Comparison of ENCODE assay signal across 20 mouse cellular contexts in the genomic region with DNA sequence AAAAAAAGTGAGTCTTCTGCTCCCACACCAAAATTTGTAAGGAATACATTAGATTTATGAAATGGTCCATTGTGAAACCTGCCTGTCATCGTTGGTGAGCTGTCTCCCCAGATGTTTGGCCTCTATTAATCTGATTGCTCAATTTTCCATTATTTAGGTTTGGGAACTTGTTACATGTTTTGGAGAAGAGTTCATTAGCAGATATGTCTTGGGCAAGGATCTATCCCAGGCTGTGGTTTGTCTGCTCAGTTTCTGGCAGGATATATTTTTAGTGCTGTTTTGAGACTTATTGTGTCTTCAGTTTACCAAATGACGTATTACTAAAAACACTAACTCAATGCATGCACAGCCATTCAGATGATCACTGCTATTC. TPM values are rescaled to one million over a fixed set of nuclear protein-coding genes. Genes with fewer than 3 reads are reported as not detected.
DNase-seq lines count a peak whose midpoint lies in the region; ATAC-seq and TF ChIP-seq lines count a peak whose summit lies in the region.
"Had no signal": no experiment of that assay in that cellular context is flagged by ENCODE, and none has a peak within 500 bp of the region (broad histone marks: within the 10 kb centered on the region; RNA-seq: fewer than 3 reads in every experiment).

No protein-coding gene starts in this region.

- no peaks in the 10 kb centered on the region for H3K27me3 ChIP-seq in heart, embryonic 14.5 days (ENCODE audit: control insufficient read depth, insufficient read depth, low read length)
- no peaks in the 10 kb centered on the region for H3K27me3 ChIP-seq in lung, embryonic 16.5 days (ENCODE audit: control insufficient read depth, insufficient read depth, low read depth, low read length)
- no peaks in the 10 kb centered on the region for H3K27me3 ChIP-seq in myocyte (ENCODE audit: control insufficient read depth, insufficient read depth, insufficient read length)
- H3K27me3 ChIP-seq: forebrain, embryonic 12.5 days; heart, embryonic 13.5 days; limb, embryonic 12.5 days; liver, embryonic 12.5 days had no signal

- no peak overlapping the region for H3ac ChIP-seq in myocyte (ENCODE audit: control insufficient read depth, insufficient read length)

- H3K9me3 ChIP-seq in heart, embryonic 14.5 days (ENCODE audit: control insufficient read depth, low read length) = no peaks in the 10 kb centered on the region
- H3K9me3 ChIP-seq in lung, embryonic 16.5 days (ENCODE audit: control insufficient read depth, low read length) = no peaks in the 10 kb centered on the region
- H3K9me3 ChIP-seq: embryonic facial prominence, embryonic 10.5 days; forebrain, embryonic 12.5 days; heart, embryonic 13.5 days; limb, embryonic 12.5 days; liver, embryonic 12.5 days had no signal

- no peak overlapping the region for H3K4me3 ChIP-seq in heart, embryonic 14.5 days (ENCODE audit: control insufficient read depth in 1 of 2, insufficient read depth in 1 of 2, low read depth in 1 of 2, low read length in 2 of 2)
- H3K4me3 ChIP-seq in lung, embryonic 16.5 days (ENCODE audit: low read length) = no peak overlapping the region
- H3K4me3 ChIP-seq in lung, adult 2 months (replicated peaks; ENCODE audit: extremely low read depth, low read depth, low read length) = no peak overlapping the region
- no peak overlapping the region for H3K4me3 ChIP-seq in myocyte
- H3K4me3 ChIP-seq: embryonic facial prominence, embryonic 10.5 days; forebrain, embryonic 12.5 days; heart, embryonic 13.5 days; limb, embryonic 12.5 days; liver, embryonic 12.5 days had no signal

- H3K27ac ChIP-seq in heart, embryonic 14.5 days (replicated peaks in 1 of 2; ENCODE audit: control insufficient read depth in 1 of 2, insufficient read depth in 1 of 2, low read depth in 2 of 2, low read length in 2 of 2) = no peak overlapping the region
- H3K27ac ChIP-seq in lung, embryonic 16.5 days (ENCODE audit: low read length) = peak overlapping the region; percentile 53
- H3K27ac ChIP-seq: embryonic facial prominence, embryonic 10.5 days; forebrain, embryonic 12.5 days; heart, embryonic 13.5 days; limb, embryonic 12.5 days; liver, embryonic 12.5 days had no signal

- TF ChIP-seq POLR2A in lung, adult 2 months (IDR thresholded peaks at IDR 0.05; ENCODE audit: borderline replicate concordance, extremely low read depth, low read depth, low read length) = no peak
- no peak for TF ChIP-seq POLR2A in myocyte (IDR thresholded peaks at IDR 0.05; ENCODE audit: insufficient read length, low read depth)

- H3K4me1 ChIP-seq in heart, embryonic 14.5 days (ENCODE audit: control insufficient read depth in 2 of 2, insufficient read depth in 2 of 2, low read length in 2 of 2) = peaks cover 2 to 3% of the 10 kb centered on the region in 2 experiments; a peak in 3 of 4 replicates
- H3K4me1 ChIP-seq in lung, embryonic 16.5 days (replicated peaks; ENCODE audit: control insufficient read depth, insufficient read depth, low read length) = peaks cover 10% of the 10 kb centered on the region; the same call in 1 of the 2 replicates
- H3K4me1 ChIP-seq in lung, adult 2 months (ENCODE audit: control insufficient read depth, insufficient read depth, low read length) = peaks cover 4% of the 10 kb centered on the region
- H3K4me1 ChIP-seq: liver, embryonic 12.5 days had no signal

- H3K4me2 ChIP-seq in heart, embryonic 14.5 days (ENCODE audit: low read length) = peak overlapping the region; percentile 31; the same call in 1 of the 2 replicates
- H3K4me2 ChIP-seq in lung, embryonic 16.5 days (ENCODE audit: low read depth, low read length) = 0 out of 2 replicates have a peak overlapping the region, but pooled peaks have one; percentile 4
- H3K4me2 ChIP-seq in myocyte (ENCODE audit: low read depth) = no peak overlapping the region
- H3K4me2 ChIP-seq: forebrain, embryonic 12.5 days; limb, embryonic 12.5 days; liver, embryonic 12.5 days had no signal

- no peaks in the 10 kb centered on the region for H3K79me2 ChIP-seq in myocyte (ENCODE audit: control insufficient read depth, insufficient read depth)

- H3K9ac ChIP-seq in heart, embryonic 14.5 days (ENCODE audit: low read length) = no peak overlapping the region
- no peak overlapping the region for H3K9ac ChIP-seq in lung, embryonic 16.5 days (ENCODE audit: low read length)
- H3K9ac ChIP-seq: forebrain, embryonic 12.5 days; heart, embryonic 13.5 days; limb, embryonic 12.5 days; liver, embryonic 12.5 days had no signal

- no peak for TF ChIP-seq CTCF in lung, adult 2 months (IDR thresholded peaks at IDR 0.05; ENCODE audit: insufficient read depth, low read length)

- no peak for DNase-seq in heart, postnatal 4 days
- no peak for DNase-seq in lung, adult 2 months
- DNase-seq in adipocyte (ENCODE audit: low spot score) = peak; percentile 64
- no peak for DNase-seq in cerebellum, adult 9-10 months
- DNase-seq: adrenal gland, postnatal 36 days; cerebellum, adult 18-20 months; gastrocnemius, postnatal 10 days; heart, postnatal 36 days; right cerebral cortex, postnatal 14 days; spleen, adult 18-20 months had no signal

- ATAC-seq in heart, embryonic 14.5 days (ENCODE audit: insufficient number of reproducible peaks, insufficient read depth, low FRiP score, low read depth) = no peak
- ATAC-seq in lung, embryonic 16.5 days (ENCODE audit: low read depth) = peak; percentile 88
- no peak for ATAC-seq in activated CD4-positive, CD25-positive, alpha-beta regulatory T cell, adult 4 months
- ATAC-seq: CD4-positive, CD25-positive, alpha-beta regulatory T cell, adult 4 months; liver, embryonic 12.5 days had no signal

- H3K36me3 ChIP-seq in heart, embryonic 14.5 days (ENCODE audit: control insufficient read depth, insufficient read depth, low read length) = no peaks in the 10 kb centered on the region
- no peaks in the 10 kb centered on the region for H3K36me3 ChIP-seq in lung, embryonic 16.5 days (ENCODE audit: control insufficient read depth, insufficient read depth, low read length)
- no peaks in the 10 kb centered on the region for H3K36me3 ChIP-seq in myocyte (ENCODE audit: control insufficient read depth, insufficient read depth)
- H3K36me3 ChIP-seq: embryonic facial prominence, embryonic 10.5 days; forebrain, embryonic 12.5 days; heart, embryonic 13.5 days; limb, embryonic 12.5 days; liver, embryonic 12.5 days had no signal

- WGBS in heart, embryonic 14.5 days = 70% methylated on average over 2 of the region's 2 CpGs
- WGBS in lung, embryonic 16.5 days = 42% methylated on average over 2 of the region's 2 CpGs
- 52% methylated on average over 2 of the region's 2 CpGs for WGBS in lung, adult 2 months

TF ChIP-seq in myocyte, 11 proteins besides CTCF, POLR2A, EP300 and RAD21:
- TF ChIP-seq USF1 (IDR thresholded peaks at IDR 0.05; ENCODE audit: low read depth) (no peak), CEBPB (IDR thresholded peaks at IDR 0.05; ENCODE audit: insufficient read depth, poor library complexity, severe bottlenecking) (peak; percentile 59), MYOG (IDR thresholded peaks at IDR 0.05; ENCODE audit: control insufficient read depth in 1 of 3, insufficient read depth in 1 of 3, insufficient read length in 2 of 3, low read depth in 2 of 3) (no peak)

RNA-seq across cellular contexts. Expression of gene Ipcef1, which starts 4.4 kb away (rescaled TPM):
- 0.12 TPM in 1 of 2 replicates, not detected in the other for polyA plus RNA-seq in heart, embryonic 14.5 days (2014; fragmentation: Nextera tagmentation; extraction: Ambion mirVana)
- under 1 TPM; 0.20 to 0.41 TPM for total RNA-seq in heart, postnatal 4 days (2021)
- polyA plus RNA-seq in lung, embryonic 16.5 days (2015; fragmentation: Nextera tagmentation; extraction: Ambion mirVana) = 0.20 and 0.24 TPM in 2 replicates
- polyA plus RNA-seq in lung, adult 2 months (2012; rRNA removed) = 0.45 and 1.0 TPM in 2 replicates
- not detected for polyA plus RNA-seq in myocyte (2012; fragmentation: generic; extraction: Trizol)
- polyA plus RNA-seq in activated CD4-positive, CD25-positive, alpha-beta regulatory T cell, adult 4 months (2017; shearing (Covaris generic)) = 10 to 100 TPM; 71.0 to 71.4 TPM

Comparison
In these comparisons a context has a peak if more than half of its experiments do, and no peak if none do; other contexts are left out.
1. RNA of gene Ipcef1, which starts 4.4 kb away (polyA plus RNA-seq): 71.0 to 71.4 TPM in activated CD4-positive, CD25-positive, alpha-beta regulatory T cell, adult 4 months; 0.45 to 1.0 TPM in lung, adult 2 months, 0.20 to 0.24 TPM in lung, embryonic 16.5 days, 0.12 TPM in heart, embryonic 14.5 days and not detected in myocyte (single experiment); every median in the first group is over 10 times any median in the second.